Mouse (Mus musculus) frontal cortex, postnatal 36 days (tissue): ENCODE results near the gene Hsd17b14.
A peak's percentile ranks its signal among the peaks of the same experiment; 100 is the strongest.
"Not testable (repeated sequence)": the region's sequence is repeated elsewhere in the genome, so short reads cannot be mapped to it uniquely, and the experiment has no call there.

Source experiments
- DNase-seq, 2 experiments: peaks; one replicate each; pipeline ENCODE4 v3.0.0; 2022; ENCODE audit warnings: low spot score in 2 of 2

Hsd17b14 gene

DNA sequence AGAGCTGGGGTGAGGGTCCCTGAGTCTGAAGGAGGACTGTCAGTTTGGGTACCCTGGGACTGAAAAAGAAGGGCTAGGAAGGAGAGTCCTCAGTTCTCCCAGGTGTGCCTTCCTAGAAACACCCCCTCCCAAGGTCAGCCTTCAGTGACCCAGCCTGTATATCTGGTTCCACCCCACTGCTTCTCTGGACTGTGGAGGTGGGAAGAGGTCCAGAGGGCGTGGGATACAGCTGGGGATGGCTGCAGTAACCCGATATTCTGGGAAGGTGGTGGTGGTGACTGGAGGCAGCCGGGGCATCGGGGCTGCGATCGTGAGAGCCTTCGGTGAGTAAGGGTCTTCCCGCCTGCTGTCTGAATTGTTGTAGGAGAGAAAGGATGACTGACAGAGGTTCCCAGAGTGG is at the start of gene Hsd17b14:
TSS of gene Hsd17b14 (plus strand) at position 150 of the 400 bp plus-strand sequence.
- no peak for DNase-seq

DNA sequence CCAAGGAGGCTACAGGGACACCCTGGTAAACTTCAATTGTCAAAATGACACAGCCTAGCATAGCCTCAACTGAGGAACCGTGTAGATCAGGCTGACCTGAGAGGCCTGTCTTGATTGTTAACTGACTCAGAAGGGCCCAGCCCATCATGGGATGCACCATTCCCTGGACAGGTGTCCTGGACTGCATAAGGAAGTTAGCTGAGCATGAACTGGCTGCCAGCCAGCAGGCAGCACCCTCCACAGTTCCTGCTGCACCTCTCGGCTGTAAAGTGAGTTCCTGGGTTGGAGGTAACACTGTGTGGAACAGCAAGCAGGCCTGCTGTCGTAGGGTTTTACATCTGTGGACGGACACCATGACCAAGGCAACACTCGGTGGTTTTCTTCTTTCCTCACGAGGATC is 47.1 kb upstream of the Hsd17b14 start:
- DNase-seq = no peak

DNA sequence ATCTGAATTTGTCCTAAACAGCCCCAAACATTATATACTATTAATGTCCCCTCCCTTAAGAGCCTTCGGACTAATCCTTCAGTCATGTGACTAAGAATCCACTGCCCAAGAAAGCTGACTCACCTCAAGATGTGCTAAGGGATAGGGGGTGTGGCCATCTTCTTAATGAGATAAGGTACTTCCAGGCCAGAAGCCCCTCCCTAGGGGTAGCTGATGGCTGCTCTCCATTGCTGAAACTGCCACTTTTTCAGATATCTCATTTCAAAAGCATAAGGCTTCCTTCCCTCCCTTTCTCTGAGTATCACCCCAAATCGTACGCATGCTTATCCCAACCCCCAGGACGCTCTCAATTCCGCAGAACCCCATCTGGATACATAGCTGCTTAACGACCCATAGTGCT is 46.1 kb upstream of the Hsd17b14 start:
- no peak for DNase-seq

DNA sequence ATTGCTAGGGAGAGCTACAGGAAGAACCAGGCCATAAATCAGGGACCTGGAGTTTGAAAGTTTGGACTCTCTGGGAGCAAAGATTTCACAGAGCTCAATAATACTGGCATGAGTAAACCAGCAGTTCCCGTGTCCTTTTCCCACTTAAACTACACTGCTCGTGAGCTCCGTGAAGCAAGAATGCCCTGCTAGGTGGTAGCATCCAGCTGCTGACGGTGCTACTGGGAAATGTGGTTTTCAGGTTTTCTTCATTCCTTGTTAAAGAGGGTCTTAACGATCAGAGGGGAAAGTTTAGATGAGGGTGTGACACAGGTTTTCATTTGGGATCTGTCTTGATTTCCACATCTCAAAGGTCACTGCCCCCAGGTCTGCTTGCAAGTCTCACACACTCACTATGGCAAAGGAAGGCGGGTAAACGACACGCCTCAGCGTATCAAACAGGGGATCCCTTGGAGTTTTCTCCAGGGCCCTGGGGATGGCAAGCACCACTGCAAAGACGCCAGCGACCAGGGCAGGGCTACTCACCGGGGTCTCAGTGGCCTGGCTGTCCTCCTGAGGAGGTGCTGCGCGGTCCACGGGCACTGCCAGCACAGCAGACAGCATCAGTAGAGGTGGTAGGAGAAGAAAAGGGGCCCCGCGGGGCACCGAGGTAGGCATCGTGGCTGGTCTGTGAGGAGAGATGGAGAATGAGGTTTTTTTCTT is 45.4 kb upstream of the Hsd17b14 start:
- no peak for DNase-seq

DNA sequence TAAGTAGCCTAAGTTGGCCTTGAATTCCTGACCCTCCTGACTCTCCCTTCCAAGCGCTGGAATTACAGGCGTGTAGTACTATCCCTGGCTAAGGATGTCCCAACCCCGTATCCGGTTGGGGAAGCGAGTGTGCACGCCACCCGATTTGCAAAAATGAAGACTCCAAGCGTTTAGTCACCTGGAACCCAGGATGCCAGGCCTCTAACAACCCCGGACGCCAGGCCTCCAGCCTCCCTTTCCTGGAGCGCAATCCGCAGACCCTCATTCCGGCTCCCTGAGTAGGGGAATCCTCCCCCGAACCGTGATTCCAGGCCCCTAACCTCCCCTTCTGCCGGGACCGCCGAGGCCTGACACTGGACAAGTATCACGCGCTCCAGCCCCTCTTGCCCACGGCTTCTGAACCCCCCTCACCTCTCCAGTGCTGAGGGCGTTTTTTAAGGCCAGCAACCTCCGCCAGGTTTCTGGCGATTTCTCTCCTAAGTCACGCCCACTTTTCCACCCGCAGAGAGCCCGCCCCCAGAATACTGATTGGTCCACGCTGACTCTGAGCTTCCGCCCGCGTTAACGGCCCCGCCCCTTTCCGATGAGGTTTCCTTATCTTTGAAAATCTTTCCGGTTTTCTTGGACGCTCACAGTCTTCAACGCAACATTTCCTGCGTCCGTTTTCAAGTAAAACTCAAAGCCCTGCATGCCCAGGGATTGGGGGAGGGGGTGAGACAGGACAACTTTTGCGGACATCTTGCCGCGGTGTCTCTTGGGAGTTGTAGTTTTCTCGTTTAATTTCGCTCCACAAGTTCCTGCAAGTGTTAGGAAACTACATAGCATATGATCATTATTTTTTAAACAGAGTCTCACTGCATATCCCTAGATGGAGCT is 44.5 kb upstream of the Hsd17b14 start, which contains the start of gene Nucb1:
TSS of gene Nucb1 (minus strand) at position 495 of the 876 bp plus-strand sequence.
- DNase-seq = peak; percentile 88 to 92

DNA sequence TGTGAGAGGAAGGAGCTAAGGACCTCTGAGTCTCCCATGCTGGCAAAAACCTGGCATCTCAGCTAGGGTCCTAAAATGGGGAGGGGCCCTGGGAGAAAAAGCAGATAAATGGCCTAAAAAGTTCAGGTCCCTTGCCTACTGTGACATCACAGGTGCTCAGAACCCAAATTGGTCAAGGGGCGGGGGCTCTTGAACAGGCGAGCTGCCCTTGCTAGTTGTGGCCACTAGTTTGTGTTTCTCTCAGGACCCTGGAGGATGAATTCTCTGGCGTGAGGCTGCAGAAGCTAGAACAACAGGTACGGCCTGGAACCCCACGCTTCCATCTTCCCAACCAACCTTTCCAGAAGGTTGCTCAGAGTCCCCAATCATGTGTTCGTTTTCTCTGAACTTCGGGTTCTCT is 40.3 kb upstream of the Hsd17b14 start:
- DNase-seq = no peak

DNA sequence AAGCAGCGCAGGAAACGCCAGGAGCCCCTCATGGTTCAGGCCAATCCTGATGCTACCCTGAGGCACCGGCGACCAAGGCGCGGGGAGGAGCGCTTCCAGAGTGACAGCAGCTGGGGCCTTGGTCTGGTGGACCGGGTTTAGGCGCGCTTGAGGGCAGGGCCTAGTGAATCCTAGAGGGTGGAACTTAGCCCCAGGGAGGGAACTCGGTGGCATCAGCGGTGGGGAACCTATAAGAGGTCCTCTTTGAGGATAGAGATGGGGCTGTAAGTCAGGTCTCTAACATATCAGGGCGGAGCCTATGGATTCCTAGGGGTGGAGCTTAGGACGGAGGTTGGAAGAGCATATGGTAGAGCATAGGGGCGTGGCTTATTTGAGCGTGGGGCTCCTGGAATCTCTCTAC is 39.3 kb upstream of the Hsd17b14 start:
- no peak for DNase-seq

DNA sequence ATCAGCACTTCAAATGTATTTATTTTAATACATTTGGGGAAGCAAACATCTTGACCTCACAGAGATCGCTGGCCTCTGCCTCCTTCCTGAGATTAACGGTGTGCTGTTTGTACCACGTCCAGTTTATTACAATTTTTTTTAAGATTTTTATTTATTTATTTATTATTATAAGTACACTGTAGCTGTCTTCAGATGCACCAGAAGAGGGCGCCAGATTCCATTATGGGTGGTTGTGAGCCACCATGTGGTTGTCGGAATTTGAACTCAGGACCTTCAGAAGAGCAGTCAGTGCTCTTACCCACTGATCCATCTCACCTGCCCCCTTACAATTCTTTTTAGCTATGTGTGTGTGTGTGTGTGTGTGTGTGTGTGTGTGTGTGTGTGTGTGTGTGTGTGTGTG is 37.8 kb upstream of the Hsd17b14 start:
- not testable (repeated sequence) for DNase-seq

DNA sequence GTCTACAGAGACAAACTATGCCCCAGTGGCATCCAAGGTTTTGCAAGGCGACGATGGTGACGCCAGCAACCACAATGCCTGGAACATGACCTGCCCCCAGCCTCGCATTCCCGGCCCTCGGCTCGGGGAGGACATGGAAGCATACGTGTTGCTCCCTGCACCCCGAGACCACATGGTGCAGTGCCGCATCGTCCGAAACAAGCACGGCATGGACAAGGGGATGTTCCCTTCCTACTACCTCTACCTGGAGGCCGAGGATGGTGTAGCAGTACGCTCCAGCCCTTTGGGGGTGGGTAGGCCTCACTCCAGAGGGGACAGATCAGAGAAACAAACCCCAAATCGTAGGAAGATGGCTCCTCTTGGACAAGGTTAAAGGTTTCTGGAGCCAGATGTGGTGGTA is 36.1 kb upstream of the Hsd17b14 start:
- DNase-seq = no peak

DNA sequence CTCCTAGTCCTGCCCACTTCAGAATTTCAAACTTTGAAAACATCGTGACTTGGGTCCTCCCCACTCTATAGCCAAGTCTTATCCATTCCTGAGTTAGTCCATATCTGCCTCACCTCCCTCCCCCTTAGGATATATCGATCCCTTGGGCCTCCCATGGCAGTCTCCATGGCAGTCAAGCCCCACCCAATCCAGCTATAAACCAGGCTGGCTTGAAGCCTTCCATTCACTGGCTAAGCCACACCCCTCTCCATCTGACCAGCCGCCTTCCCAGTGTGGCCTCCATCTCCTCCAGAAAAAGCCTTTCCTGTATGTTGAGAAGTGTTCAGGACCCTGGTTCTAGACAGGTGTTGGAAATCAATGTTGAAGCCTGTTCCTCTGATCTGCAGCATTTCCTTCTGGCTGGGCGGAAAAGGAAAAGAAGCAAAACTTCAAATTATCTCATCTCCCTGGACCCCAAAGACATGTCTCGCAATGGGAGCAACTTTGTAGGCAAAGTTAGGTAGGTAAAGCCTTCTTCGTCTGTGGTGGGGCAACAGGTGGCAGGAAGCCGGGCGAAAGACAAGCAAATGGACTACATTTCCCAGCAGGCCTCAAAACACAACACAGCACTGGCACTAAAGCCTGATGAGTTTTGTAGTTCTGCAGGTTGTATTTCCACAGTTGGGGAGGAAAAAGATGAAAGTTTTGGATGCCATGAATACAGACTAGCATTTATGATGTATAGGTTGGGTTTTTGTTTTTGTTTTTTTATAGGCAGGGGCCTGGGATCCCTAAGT is 35.2 kb upstream of the Hsd17b14 start:
- no peak for DNase-seq

DNA sequence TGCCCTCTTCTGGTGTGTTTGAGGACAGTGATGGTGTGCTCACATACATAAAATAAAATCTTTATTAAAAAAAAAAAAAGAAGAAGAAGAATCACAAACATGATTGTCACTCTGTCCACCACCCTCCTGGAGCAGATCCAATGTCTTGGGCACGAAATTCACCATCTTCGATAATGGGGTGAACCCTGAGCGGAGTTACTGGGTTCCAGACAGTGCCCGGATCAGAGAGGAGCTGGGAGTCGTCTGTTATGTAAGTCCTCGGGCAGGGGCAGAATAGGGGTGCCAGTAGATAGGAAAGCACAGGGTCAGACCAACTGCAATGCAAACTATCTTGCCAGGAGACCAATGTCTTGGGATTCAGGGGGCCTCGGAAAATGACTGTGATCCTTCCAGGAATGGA is 34.1 kb upstream of the Hsd17b14 start:
- no peak for DNase-seq

DNA sequence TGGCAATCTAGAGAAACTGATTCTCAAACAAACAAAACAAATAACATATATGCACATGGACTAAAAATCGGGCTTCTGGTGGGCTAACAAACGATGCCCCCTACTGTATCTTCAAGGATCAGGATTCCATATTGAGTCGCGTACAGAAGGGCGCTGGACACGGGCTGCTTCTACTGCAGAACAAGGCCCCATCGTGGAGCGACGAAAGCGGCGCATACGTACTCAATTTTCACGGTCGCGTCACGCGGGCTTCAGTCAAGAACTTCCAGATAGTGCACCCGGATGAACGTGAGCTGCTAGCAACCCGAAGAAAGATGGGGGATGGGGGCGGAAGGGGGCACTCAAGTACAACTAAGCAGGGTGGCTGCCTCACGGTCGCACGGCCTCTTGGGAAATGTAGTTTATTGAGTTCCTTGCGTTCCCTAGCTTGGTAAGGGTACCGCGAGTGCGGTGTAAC is 32.9 kb upstream of the Hsd17b14 start:
- peak; percentile 88 to 94 for DNase-seq

DNA sequence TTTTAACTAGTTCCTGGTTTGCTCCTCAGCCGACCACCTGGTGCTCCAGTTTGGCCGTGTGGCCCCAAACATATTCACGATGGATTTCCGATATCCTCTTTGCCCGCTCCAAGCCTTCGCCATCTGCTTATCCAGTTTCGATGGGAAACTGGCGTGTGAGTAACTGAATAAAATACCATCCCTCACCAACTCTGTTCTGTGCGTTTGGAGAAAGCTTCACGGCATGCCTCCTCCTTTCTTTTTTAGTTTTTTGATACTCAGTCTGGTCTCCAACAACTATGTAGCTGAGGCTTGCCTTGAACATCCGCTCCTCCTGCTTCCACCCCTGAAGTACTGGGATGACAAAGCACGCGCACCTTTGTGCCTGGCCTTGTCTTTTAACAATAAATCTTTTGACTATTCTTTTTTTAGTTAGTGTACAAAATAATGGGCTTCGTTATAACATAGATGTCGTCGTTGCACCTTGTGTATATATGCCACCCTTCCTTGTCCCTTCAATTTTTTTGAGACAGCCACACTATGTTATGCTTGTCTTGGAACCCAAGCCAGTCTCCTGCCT is 32.4 kb upstream of the Hsd17b14 start:
- DNase-seq = no peak

DNA sequence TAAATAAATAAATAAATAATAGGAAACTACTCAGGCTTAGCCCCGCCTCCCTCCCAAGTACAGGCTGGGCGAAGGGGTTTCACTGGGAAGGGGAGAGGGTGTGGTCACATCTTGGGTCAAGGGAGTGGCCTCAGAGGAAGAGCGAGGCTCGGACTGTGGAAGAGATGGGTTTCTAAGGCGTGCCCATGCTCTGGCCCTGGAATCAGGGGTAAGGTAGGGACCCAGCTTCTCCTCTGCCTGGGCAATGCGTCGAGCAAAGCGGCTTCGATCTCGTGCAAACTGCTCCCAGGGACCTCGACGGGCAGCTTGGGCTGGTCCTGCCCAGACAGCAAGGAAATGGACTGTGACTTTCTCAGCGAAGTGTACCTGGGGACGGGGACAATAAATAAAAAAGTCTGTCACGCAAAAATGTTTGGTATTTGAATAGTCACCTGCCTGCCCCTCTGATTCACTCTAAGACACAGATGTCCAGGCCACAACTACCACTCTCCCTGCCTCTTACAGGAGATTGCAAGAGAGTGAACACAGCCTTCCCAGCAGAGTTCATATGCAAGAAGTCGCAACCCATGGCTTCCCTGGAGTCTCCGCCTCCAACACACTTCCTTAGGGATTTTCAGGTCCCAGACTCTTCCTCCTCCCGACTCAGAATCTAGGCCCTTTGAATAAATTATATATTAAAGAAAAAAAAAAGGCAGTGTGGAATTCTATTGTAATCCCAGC is 31.6 kb upstream of the Hsd17b14 start:
- DNase-seq = no peak

DNA sequence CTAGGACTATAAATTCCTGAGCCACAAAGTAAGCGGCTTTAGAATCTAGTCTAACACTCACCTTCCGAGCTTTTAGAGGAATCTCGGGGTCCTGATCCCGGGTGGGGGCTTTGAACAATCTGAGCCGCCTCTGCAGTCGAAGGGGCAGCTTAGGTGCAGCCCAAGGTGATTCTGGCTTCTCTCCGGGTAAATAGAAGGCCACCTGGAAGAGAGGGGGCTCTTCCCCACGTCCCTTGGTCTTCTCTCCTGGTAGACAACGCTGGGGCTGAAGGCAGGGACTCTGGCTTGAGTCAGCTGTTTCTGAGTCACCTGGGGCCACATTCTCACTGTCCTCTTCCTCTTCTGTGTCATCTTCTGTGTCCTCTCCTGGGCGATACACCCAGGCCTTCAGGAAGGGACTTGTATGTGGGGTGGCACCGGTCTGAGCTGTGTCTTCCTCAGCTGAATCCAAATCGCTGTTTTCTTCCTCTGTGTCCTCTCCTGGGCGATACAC is 31.0 kb upstream of the Hsd17b14 start:
- no peak for DNase-seq

DNA sequence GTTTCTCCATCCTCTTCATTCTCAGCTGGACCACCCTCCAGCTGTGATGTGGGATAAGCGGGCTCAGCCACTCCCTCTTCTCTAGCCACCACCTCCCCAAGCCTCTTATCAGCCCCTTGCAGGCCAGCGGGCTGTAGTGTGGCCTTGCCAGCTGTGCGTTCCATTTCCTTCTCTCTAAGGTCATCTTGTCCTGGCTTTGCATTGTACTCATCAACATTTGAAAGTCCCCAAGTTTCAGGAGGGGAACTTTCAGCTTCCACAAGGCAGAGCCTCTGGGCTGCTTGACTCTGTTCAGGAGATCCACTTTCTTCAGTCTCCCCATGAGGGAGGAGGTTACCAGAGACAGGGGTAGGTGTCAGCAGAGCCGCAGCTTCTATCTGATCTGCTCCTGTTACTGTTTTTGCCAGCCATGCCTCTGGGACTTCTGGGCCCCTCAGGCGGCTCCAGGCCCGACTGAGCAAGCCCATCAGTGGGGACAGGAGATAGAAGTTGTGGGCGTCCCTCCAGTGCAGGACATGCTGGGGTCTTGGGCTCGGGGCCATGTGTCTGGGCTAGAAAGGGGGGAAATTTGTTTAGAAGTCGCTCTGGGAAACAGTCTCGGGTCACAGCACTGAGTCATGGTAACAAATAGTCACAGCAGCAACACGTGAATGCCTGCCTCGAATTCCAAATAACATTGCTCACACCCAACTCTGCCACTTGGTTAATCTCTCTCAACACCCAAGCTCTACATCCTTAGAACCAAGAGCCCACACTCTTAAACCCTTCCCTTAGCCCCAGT is 29.7 kb upstream of the Hsd17b14 start:
- DNase-seq = no peak

DNA sequence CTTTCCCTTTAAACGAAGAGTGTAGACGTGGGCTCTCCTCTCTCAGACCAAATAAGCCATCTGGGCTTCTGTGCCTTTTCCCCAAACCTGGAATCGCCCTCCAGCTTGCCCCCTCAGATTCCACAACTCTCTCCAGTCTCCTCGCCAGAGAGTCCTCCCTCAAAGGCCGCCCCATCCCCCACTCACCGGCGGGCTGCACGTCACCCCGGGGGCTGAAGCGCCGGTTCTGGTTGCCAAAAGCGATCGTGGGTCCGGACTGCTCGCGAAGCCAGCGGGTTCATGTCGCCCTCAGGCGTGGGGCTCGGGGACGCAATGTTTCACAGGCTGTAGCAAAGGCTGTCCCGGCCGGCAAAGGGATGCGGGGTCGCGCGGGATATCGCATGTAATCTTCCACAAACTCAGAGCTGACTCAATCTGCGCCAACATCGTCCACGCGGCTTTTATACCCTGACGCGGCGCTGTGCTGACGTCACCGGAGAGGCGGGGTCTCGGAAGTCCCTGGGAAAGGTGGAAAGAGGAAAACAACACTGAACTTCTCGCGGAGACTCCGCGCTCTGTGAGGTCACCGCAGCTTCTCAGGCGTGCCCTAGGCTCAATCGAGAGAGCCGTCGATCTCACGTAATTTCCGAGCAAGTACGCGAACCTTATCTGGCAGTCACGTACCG is 28.8 kb upstream of the Hsd17b14 start, which contains the start of the genes Ppp1r15a and Plekha4:
TSS of gene Ppp1r15a (minus strand) at position 460 of the 665 bp plus-strand sequence.
TSS of gene Plekha4 (plus strand) at position 522 of the 665 bp plus-strand sequence.
- peak; percentile 96 to 97 for DNase-seq

DNA sequence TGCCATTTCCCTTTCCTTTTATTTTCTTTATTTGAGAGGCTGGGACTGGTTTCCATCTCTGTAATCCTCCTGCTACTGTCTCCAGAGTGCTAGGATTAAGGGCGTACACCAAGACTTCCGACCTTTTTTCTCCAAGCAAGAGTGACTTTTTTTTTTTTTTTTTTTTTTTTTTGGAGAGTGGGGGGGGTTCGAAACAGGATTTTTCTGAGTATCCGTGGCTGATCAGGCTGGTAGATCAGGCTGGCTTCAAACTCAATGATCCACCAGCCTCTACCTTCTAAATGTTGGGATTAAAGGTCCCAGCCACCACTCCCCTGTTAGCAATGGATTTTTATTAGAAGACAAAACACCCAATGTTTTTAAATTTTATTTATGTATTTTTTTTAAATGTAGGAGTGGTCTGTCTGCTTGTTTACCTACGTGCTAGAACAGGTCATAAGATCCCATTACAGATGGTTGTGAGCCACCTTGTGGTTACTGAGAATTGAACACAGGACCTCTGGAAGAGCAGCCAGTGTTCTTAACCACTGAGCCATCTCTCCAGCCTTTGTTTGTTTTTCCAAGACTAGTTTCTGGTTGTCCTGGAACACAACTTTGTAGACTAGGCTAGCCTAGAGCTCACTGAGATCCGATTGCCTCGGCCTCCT is 28.1 kb upstream of the Hsd17b14 start:
- DNase-seq = no peak

DNA sequence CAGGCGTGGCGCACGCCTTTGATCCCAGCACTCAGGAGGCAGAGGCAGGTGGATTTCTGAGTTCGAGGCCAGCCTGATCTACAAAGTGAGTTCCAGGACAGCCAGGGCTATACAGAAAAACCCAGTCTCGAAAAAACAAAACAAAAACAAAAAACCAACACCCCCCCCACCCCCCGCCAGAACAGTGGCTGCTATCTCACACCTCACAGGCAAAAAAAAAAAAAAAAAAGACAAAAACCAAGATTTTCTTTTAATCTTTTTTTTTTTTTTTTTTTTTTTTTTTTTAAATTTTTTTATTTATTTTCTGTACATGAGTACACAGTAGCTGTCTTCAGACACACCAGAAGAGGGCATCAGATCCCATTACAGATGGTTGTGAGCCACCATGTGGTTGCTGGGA is 27.5 kb upstream of the Hsd17b14 start:
- DNase-seq = not testable (repeated sequence)
